Mouse (Mus musculus): ENCODE data around the gene Fzd7.
"Not testable (repeated sequence)": the region's sequence is repeated elsewhere in the genome, so short reads cannot be mapped to it uniquely, and the experiment has no call there.

The Fzd7 gene

DNA sequence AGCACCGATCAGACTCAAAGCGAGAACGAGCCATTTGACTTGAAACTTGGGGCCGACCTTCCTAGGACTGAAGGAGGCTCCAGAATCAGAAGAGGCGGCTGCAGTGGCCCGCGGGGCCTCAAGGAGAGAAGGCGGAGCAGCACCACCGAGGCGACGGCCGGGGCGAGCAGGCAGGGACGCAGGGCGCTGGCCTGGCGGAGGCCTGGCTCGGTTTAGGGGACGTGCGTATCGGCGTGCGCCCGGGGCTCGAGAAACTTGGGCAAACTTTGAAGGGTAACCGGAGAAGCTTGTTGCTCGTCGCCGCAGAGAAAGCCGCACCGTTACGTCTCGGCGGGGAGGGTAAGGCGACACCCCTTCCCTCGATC, at the start of gene Fzd7:
TSS of gene Fzd7 (plus strand) at position 94 of the 365 bp plus-strand sequence.
- in situ Hi-C loops (cut with MboI, MseI), result no loop called here

- in situ Hi-C loops (cut with MboI, MseI), result no loop called here
Observed at GRCm38 (mm10) chr1:59433296-59433695, 48.9 kb upstream of the Fzd7 start.

GRCm38 (mm10) chr1:59434071-59434470, 48.2 kb upstream of the Fzd7 start:
- in situ Hi-C loops (cut with MboI, MseI), result no loop called here

DNA sequence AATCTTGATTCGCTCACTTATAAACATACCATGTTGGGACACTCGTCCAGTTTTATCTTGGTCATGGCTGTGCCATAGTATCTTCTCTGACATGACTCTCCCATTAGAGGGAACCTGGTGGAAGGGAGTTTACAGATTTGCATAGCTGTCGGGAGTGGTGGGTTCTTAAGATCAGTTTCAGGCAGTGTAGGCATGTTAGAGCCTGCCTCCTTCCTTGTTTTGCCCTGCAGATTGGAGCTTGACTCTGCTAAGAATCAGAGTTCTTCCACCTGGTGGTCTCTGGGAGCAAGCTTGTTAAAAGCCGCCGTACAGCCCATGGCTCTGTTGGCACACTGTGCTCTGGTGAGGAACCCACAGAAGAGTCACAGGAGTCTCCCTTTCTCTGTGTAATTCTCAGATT, 47.0 kb upstream of the Fzd7 start:
- in situ Hi-C loops (cut with MboI, MseI), result no loop called here

DNA sequence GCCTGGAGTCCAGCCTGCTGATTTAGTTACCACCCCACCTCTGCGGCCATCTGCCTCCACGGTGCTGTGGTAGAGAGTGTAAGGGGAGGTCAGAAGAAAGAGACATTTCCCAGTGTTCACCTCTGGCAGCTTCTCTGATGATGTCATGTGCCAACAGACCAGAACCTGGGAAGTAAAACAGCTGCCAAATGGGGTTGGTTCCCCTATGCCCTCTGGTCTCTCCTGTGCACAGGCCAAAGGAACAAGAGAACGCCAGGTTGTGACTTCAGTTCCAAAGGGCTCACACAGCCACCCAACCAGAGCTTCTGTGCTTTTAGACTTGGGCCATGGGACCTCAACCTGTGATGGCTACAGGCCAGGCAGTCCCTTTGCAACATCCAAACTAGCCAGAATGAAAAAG, 45.9 kb upstream of the Fzd7 start:
- in situ Hi-C loops (cut with MboI, MseI), result no loop called here

DNA sequence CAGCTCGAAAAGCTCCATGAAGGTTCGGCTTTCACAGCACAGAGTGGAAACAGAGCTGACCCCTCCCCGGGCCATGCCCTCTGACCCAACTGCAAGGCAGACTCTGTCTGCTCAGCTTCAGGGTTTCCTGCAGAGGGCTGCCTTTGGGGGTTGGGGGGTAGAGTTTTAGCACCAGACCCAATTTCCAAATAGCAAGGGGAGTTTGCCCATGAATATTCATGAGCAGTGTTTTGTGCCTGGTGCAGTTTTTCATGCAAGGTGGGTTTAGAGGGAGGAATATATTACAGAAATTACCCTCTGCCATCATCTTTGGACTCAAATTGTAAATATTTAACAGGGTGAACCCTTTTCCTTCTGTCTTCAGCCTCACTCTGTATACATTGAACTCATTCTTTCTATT, 44.3 kb upstream of the Fzd7 start:
- in situ Hi-C loops (cut with MboI, MseI), result no loop called here

DNA sequence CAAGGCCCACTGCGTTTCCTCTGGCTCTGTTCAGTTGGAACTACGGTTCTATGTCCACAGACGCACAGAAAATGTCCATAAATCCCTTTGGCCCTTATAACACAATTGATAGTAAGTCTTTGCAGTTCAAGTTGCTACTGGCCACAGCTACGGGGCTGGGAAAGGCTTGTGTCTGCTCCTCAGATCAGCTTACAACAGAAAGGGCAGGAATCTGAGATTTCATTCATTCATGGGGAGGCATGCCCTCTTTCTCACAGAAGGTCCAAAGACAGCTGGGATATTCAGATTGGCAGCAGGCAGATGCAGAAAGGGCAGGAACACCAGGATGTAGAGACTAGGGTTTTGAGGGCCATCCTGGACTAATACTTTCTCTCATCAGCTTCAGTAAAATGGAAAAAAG, 43.9 kb upstream of the Fzd7 start:
- in situ Hi-C loops (cut with MboI, MseI), result no loop called here

- in situ Hi-C loops (cut with MboI, MseI), result no loop called here
Observed at GRCm38 (mm10) chr1:59439252-59439651, 43.0 kb upstream of the Fzd7 start.

GRCm38 (mm10) chr1:59439941-59440340, 42.3 kb upstream of the Fzd7 start:
- in situ Hi-C loops (cut with MboI, MseI), result no loop called here

DNA sequence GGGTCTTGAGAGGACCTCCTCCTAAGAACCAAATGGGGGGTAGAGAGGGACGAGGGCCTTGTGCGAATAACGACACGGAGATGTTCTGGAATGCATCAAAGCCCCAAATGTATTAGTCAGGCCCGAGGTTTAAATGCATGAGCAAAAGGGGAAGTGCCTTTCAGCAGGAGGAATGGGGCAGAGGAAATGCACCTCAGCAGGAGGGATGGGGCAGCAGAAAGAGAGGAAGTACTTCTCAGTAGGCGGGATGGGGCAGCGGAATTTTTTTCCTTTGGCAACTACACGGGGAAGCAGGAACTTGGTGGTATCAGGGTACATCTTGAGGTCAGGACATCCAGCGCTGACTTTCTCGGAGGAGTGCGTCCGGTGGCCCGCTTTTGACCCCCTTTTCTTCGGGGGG, 39.5 kb upstream of the Fzd7 start:
- in situ Hi-C loops (cut with MboI, MseI), result not testable (repeated sequence)

DNA sequence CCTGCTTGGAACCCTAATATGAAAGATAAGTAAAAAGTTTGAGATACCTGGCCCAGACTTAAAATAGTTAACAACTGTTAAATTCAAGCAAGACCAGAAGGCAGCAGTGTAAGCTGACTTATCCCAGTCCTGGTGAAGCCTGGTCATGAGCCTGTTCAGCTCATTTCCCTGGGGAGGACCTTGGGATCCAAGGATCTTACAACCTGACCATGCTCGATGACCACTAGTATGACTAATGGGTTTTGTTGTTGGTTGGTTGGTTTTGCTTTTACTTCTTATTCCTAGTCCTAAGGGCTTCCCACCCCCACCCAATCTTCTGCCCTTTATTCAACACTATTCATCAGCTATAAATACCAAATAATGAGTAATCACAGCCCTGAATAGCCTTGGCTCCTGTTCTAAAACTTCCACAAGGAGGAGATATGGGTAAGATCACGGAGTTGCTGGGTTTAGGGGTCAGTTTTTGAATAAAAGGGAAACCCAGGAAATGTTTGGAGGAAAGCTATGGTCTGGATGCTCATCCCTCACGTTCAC, 38.0 kb upstream of the Fzd7 start:
- in situ Hi-C loops (cut with MboI, MseI), result no loop called here

DNA sequence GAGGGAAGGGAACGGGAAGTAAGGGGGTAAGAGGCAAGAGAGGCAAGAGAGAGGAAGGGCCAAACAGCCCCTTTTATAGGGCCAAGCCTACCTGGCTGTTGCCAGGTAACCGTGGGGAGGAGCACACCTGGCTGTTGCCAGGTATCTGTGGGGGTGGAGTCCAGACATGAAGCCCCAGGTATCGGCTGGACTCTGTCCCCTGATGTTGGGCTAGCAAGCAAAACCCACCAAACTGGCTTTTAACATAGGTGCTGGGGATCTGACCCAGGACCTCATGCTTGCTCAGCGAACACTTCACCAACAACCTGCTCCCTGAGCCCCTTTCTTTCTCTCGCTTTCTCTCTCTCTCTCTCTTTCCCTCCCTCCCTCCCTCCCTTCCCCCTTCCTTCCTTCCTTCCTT, 37.0 kb upstream of the Fzd7 start:
- in situ Hi-C loops (cut with MboI, MseI), result no loop called here

DNA sequence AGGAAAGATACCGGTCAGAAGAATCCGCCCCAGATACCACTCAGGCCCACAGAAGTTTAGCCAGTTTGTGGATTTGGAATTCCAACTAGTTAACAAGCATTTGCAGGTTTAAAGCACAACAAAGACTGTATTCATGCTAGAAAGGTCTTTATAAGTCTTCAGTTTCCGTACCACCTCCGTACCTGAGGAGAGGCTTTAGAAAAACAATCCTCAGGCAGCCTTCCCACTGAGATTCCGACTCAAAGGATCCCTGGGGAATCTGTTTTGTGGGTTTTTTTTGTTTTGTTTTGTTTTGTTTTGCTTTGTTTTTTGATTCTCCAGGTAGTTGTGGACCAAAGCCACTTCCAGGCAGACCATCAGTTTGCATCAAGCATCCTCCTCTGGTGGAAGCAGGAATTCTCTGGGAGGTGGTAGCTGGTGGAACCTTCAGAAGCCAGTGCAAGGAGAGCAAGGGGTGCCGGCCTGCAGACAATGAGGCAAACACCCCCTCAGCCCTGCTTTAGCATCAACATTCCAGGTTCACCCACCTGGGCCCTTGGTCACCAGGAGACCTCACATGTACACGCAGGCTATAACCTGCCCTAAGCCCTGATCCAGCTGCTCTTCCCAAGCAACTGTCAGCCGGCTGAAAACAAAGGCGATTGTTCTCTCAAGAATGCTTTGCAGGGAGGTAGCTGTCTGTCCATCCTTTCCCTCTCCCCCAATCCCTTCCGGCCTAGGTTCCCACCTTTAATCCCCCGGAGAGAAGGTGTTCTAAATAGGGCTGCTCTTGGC, 33.5 kb upstream of the Fzd7 start:
- in situ Hi-C loops (cut with MboI, MseI), result no loop called here

GRCm38 (mm10) chr1:59449423-59449822, 32.8 kb upstream of the Fzd7 start:
- in situ Hi-C loops (cut with MboI, MseI), result no loop called here

- in situ Hi-C loops (cut with MboI, MseI), result no loop called here
Observed at GRCm38 (mm10) chr1:59450896-59451295, 31.3 kb upstream of the Fzd7 start.

GRCm38 (mm10) chr1:59451584-59451983, 30.6 kb upstream of the Fzd7 start:
- in situ Hi-C loops (cut with MboI, MseI), result no loop called here

GRCm38 (mm10) chr1:59456825-59457224, 25.4 kb upstream of the Fzd7 start:
- in situ Hi-C loops (cut with MboI, MseI), result no loop called here

DNA sequence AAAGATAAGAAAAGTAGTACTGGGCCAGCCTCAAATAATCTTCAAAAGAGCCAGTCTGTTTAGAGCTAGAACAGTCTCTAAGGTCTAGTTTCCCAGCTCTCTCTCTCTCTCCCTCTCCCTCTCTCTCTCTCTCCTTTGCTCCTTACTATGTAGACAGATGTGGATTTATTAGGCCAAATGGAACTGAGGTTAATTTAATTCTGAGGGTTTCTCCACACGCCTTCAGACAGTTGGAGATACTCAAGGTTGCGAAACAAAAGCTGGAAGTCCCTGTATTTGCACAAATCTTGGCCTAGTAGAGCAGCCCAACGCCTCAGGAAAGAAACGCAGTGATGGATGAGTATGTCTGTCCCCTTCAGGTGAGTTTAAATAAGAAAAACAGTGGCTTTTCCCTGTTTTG, 24.4 kb upstream of the Fzd7 start:
- in situ Hi-C loops (cut with MboI, MseI), result no loop called here

GRCm38 (mm10) chr1:59458886-59459285, 23.3 kb upstream of the Fzd7 start:
- in situ Hi-C loops (cut with MboI, MseI), result no loop called here

- in situ Hi-C loops (cut with MboI, MseI), result no loop called here
Observed at GRCm38 (mm10) chr1:59464696-59465639, 17.3 kb upstream of the Fzd7 start.

- in situ Hi-C loops (cut with MboI, MseI), result no loop called here
Observed at GRCm38 (mm10) chr1:59465640-59466008, 16.6 kb upstream of the Fzd7 start.

GRCm38 (mm10) chr1:59469170-59469569, 13.1 kb upstream of the Fzd7 start:
- in situ Hi-C loops (cut with MboI, MseI), result no loop called here

DNA sequence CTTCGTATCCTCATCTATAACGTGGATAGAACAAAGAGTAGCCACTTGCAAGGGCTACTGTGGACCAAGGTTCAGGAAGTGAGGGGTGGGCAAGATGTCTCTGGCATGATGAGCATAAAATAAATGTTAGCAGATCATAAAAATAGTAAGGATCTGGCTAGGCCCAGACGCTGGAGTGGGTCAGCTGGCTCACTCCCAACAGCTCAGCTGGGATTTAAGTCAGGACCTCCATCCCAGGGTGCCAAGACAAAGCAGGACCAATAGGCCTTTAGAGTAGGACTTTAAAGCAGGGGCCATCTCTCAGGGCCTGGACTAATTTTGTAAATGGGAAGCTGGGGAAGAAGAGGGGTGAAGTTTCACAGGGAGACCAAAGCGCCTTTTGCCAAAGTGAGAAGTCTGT, 11.5 kb upstream of the Fzd7 start:
- in situ Hi-C loops (cut with MboI, MseI), result no loop called here

Measured in T-helper 1 cell (primary cell).